Mouse (Mus musculus) liver, adult (tissue): ENCODE data around the gene Cnpy1.

Experiments used
- GATA4 ChIP-seq: IDR thresholded peaks from 2 replicates; pipeline ENCODE4 v1.6.1; 2014; ENCODE audit warnings: mild to moderate bottlenecking, low read length; ENCODE audit not compliant: insufficient replicate concordance

The Cnpy1 gene

DNA sequence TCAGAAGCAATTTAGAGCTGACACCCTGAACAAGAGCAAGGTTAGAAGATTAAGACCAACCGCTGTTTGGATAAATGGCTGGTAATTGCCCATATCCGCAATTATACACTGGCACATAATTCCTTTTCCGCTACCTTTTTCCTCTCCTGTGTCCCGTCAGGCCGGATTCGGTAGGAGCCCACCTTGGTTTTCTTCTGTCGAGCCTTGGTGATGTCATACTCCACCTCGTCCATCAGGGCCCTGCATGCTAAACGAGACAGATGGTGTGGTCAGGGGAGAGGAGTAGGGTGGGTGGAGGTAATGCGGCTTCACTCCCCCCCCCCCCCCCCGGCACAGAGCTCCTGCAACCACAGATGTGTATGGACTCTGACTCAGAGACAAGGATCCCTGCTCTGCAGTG lies at the start of gene Cnpy1:
Gene Cnpy1, minus strand, starts transcription at position 233 of the 400 bp plus-strand sequence.
- TF ChIP-seq GATA4, result no peak

DNA sequence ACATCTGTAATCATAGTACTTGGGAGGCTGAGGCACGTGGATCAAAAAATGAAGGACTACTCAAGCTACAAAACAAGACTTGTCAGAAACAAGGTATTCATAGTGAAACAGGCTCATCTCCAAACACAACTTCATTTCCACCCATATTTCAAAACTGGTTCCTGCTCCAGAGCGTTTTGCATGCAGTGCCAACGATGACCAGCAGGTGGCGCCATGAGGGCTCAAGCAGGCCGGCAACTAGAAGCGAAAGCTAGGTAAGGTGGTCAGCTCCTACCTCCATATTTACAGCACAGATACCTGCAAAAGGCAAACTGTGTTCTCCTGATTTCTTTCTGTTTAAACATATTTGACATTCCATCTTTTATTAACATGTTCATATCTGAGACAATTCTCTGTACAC lies 48.4 kb upstream of the Cnpy1 start:
- no peak for TF ChIP-seq GATA4

DNA sequence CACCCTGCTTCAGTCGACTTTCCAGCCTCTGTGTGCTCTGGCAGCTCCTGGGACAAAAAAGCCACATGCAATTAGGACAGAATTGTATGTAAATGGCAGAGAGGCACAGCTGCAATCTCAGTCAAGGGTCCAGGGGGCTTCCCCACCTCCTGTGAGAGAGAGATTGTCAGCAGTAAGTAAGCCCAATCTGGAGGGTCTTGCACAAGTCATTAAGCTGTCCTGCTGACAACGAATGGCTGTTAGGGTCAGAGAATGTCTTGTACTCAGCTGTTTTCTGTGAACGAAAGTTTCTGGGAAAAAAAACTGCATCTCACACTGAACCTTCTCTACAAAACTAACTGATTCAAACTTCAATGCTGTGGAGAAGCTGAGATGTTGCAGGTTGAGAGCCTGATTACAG lies 46.7 kb upstream of the Cnpy1 start:
- no peak for TF ChIP-seq GATA4

DNA sequence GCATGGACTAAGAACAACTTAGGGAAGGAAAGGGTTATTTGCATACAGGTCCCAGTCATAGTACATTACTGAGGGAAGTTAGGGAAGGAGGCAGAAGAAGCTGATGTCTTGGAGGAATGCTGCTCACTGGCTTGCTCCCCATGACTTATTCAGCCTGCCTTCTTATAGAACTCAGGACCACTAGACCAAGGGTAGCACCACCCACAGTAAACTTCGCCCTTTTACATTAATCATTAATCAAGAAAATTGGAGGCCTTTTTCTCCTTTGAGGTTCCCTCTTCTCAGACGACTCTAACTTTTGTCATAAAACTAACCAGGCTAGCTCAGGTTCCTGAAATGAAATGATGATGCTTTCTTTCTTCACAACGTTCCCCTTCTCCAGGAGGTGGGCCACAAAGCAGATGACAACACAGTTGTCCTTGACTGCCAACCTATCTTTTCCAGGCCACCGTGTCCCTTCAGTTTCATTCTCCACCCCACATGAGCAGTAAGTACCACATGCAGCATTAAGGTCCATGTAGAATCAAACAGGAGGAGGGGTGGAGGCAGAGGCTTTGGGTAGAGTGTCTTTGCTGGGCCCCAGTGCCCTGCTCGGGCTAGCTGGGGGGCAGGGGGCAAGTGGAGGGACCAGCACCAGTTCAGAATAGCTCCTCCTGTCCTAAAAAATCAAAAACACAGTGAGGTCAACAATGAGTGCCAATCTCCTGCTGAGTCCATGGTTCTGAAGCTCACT lies 45.7 kb upstream of the Cnpy1 start:
- no peak for TF ChIP-seq GATA4

DNA sequence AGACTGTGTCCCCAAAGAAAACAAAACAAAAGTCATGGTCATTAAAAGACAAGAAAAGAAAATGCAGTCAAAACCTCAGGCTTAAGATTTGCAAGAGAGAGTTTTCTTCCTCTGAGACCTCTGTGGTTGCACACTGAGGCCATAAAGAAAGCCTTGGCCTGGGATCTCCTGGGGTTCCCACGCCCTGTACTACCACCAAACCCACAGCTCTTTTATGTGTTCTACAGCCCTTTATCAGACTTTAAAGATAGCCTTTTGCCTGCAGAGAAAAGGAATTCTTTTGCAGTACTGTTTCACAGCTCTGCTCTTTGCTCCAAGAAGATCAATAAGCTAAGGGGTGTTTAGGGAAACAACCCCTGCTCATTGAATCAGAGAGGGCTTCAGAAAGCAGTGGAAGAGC lies 45.0 kb upstream of the Cnpy1 start:
- TF ChIP-seq GATA4, result no peak

DNA sequence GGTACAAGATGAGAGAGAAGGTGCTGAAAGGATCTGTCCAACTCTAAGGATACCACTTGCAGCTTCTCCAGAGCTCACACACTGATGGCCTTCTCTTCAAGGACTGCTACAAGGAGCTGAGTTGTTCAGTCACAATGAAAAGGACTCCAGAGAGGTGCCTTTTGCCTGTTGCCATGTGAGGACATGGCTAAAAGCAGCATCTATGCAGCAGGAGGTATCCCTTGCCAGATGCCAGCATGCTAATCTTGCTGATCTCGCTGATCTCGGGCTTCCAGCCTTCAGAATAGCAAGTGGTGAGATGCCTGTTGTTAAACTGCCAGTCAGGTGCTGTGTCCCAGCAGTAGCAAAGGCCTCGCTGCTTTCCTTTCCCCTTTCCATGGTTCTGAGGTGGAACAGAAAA lies 43.5 kb upstream of the Cnpy1 start:
- TF ChIP-seq GATA4, result no peak

DNA sequence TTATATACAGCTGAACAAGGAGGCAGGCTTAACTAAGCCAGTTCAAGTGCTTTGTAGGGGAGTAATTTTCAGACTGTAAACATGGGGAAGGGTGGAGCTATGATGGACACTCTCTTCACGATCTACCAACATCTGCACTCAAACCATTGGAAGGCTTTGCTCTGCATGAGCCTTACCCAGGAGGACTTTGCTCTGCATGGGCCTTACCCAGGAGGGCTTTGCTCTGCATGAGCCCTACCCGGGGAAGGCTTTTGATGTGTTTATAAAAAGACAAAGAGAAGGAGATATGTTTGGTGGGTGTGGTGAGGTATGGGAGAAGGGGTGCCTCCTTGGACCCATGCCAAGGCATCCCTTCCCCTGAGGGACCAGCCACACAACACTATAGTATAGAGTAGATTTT lies 31.7 kb upstream of the Cnpy1 start:
- TF ChIP-seq GATA4, result no peak

DNA sequence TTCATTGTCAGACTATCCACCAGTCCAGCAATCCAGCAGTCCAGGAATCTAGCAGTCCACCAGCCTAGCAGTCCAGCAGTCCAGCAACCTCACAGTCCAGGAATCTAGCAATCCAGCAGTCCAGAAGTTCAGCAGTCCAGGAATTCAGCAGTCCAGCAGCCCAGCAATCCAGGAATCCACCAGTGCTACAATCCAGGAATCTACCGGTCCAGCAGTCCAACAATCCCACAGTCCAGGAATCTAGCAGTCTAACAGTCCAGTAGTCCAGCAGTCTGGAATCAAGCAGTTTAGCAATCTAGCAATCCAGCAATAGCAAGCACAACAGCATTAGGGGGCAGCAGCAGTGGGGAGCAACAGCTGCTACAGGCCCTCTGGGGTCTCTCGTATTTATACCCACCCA lies 27.2 kb upstream of the Cnpy1 start:
- no peak for TF ChIP-seq GATA4

DNA sequence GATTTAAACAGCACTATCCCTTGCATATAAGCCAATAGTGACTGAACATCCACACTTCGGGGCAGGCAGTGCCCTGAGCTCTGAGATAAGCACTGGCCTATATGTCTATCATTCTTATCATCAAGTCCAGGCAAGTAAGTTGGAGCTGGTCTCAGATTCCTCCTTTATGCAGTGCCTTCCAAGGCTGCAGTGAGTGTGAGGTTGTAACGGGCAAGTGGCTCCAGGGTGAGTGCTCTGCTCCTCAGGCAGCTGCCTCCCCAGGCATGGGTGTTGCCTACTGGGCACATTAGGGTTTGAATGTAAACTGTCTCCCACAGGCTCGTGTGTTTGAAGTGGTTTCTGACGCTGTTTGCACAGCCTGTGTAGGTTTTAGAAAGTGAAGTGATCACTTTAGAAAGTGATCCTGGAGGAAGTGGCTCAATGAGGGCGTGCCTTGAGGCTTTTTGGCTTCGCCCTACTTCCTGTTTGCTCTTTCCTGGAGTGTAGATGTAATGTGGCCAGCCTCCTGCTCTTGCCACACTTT lies 23.9 kb upstream of the Cnpy1 start:
- TF ChIP-seq GATA4, result no peak

DNA sequence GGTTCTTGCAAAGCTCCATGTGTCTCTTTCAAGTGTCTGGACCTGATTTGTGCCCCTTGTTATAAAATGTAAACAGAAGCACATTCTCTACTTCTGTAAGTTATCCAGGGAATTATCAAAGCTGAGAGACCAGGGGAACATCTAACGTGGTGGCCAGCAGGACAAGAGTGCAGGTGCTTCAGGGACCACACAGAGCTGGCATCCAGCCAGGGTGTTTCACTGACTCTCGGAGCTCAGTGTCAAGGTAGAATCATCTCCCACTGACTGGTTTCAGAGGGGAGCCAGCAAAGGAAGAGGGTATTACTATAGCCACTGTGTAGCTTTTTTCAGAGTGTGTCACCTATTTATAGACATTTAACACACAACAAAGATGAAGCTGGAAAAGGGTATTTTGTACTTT lies 22.0 kb upstream of the Cnpy1 start:
- no peak for TF ChIP-seq GATA4

DNA sequence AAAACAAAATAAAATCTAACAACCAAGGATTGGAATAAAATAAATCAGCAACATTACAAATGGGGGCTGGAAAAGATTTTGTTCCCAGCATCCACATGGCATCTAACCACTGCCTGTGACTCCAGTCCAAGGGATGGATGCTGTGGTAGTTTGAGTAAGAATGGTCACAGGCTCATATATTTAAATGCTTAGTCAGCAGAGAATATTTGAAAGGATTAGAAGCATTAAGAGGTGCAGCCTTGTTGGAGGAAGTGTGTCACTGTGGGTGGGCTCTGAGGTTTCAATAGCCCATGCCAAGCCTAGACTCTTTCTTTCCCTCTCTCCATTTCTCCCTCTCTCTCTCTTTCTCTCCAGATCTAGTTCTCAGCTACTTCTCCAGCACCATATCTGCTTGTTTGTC lies 20.0 kb upstream of the Cnpy1 start:
- TF ChIP-seq GATA4, result no peak

DNA sequence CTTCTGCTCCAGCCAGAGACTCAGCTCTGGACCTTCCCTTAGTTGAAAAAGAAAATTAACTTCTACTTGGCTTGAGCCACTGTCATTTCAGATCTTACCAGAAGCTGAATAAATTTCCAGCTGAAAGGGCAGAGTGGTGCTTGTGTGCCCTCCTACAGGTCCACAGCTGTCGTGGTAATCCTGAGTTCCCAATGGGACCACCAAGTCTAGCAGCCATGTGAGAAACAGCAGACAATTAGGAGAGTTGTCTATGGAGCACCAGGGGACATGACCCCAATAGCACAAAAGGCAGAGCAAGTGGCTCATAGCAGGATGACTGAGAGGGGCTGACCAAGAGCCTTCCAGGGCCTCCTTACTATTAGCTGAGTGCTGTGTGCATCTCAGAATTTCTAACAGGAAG lies 18.2 kb upstream of the Cnpy1 start:
- no peak for TF ChIP-seq GATA4

DNA sequence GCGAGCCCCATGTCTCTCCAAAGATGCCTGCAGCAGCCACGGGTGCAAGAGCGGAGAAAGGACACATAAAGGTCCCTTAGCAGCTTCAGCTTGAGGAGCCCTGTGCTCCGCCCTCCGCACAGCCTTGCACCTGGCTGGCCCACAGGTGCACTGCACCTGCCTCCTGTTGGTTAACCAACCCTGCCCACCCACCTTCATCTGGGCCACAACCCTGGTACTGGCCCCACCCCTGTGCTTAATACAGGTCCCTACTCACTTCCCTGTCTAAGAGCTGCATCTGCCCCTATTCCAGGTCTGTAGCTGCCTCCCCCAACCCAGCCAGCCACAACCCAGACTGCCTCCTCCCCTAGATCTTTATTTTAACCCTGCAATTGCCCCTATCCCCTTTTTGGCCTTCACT lies 16.5 kb upstream of the Cnpy1 start:
- no peak for TF ChIP-seq GATA4

DNA sequence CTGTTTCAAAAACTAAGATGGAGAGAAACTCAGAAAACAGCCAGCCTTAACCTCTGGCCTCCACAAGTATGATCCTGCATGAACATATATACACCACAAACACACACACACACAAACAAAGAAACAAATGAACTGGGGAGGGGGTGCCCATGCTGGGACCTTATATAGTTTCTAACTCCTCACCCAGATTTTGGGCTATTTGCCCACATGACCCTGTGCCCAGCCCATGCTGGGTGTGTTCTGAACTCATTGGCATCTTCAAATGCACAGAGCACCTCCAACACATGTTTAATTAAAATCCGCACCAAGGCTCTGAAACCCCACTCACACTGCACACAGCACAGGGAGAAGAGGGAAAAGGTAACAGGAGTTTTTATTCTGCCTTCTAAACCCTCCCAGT lies 14.3 kb upstream of the Cnpy1 start:
- TF ChIP-seq GATA4, result no peak

DNA sequence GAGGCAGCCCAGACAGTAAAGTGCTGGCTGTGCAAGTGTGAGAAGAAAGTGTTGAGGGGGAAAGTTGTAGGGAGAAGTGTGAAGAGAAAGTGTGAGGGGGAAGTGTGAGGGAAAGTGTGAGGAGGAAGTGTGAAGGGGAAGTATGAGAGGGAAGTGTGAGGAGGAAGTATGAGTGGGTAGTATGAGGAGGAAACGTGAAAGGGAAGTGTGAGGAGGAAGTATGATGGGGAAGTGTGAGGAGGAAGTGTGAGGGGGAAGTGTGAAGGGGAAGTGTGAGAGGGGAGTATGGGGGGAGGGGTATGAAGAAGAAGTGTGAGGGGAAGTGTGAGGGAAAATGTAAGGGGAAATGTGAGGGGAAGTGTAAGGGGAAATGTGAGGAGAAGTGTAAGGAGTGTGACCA lies 13.8 kb upstream of the Cnpy1 start:
- no peak for TF ChIP-seq GATA4

DNA sequence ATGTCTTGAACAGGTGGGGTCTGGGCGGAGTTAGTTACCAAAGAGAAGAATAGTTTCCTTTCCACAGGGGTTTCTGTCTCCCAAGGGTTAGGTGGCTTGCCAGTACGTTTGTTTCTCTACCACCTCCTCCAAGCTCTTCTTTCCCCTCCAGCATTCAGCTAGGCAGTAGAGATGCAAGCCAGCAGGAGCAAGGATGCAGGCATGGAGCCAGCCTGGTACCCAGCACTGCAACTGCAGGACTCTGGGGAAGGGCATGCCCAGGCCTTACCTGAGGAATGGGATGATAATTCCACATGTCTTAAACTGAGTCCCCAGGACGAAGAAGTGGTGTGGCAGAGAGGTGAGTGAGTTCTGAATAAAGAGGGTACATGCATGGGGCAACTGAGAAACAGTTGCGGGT lies 12.2 kb upstream of the Cnpy1 start:
- TF ChIP-seq GATA4, result no peak

DNA sequence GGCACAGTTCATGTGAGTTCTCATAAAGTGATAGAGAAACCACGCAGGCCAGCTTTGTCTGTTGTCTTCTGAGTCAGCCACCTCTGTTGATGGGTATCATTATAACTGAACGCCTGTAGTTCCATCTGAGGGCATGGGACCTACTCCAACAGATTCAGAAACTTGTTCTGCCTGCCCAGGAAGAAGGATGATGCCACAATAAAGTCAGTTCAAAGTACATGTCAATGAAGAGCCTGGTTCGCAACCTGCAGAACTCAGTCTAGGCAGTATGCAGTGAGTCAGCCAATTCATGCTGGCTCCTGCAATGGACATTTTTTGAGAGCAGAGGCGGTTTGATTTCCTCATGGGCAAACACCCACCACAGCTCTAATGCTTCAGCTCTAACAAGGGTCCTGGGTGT lies 7.4 kb upstream of the Cnpy1 start:
- no peak for TF ChIP-seq GATA4

DNA sequence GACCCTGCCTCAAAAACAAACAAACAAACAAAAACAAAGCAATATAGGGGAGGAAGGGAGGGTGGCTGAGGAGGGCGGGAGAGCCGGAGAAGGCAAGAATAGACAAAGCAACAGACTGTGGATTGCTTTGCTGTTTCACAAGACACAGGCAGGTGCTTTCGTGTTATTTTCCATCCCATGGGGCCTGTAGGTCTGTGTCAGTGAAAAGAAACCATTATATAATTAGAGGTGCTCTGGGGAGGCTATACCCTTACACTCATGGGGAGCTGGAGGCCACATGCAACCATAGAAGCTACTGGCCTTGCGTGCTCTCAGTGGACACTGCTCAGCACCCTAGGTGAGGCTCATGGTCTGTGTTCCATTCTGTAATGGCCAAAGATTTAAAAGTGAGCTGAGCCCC lies 6.7 kb upstream of the Cnpy1 start:
- TF ChIP-seq GATA4, result no peak

DNA sequence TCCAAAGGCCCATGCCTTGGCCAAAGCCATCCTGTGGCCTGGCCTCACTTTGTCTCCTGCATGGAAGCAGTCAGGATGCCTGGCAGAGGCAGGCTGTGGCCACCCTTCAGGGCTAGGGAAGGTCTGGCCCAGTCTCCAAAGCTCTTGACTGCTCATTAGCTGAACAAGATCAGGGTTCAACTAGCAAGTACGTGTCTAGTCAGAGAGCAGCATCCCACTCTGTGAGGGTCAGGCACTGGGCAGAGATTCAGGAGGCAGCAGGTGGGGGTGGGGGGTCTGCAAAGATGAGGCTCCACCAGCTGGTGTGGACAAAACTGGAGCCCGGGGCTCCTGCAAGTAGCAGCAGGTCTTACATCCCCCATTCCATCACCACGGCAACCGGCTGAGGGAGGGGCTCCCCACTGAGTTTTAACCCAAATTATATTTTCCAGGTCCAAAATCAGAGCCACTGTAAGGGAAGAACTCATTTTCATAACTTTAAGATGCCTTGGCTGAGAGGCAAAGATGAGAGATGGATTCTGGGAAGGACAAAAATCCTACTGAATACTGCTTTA lies 5.7 kb upstream of the Cnpy1 start:
- no peak for TF ChIP-seq GATA4
